Mouse (Mus musculus): ENCODE data around the gene Vasn. TPM values are rescaled to one million over a fixed set of nuclear protein-coding genes. Genes with fewer than 3 reads are reported as not detected.

Gene Vasn
- polyA plus RNA-seq, 1 experiment from 2014 or later, result 16.9 TPM

- H3K9me3 ChIP-seq, result no peaks in the 10 kb centered on the region
- no peak for DNase-seq (ENCODE audit: low spot score)
- 0 out of 2 replicates have a peak, but pooled peaks cover 5% of the 10 kb centered on the region for H3K4me1 ChIP-seq
- no peak overlapping the region for H3K27ac ChIP-seq
- peaks cover 94% of the 10 kb centered on the region for H3K36me3 ChIP-seq
- H3K4me3 ChIP-seq, result no peak overlapping the region
- H3K27me3 ChIP-seq (ENCODE audit: insufficient read depth, poor library complexity, severe bottlenecking), result no peaks in the 10 kb centered on the region
- WGBS, result 90% methylated on average over 9 of the region's 9 CpGs
These were observed 26.0 kb upstream of the Vasn start for GRCm38 (mm10) chr16:4613736-4614135.

- 0 out of 2 replicates have a peak, but pooled peaks cover 5% of the 10 kb centered on the region for H3K4me1 ChIP-seq
- no peaks in the 10 kb centered on the region for H3K9me3 ChIP-seq
- no peak for DNase-seq (ENCODE audit: low spot score)
- H3K36me3 ChIP-seq, result peaks cover 91% of the 10 kb centered on the region
- WGBS, result 92% methylated on average over 3 of the region's 3 CpGs
- no peaks in the 10 kb centered on the region for H3K27me3 ChIP-seq (ENCODE audit: insufficient read depth, poor library complexity, severe bottlenecking)
- H3K27ac ChIP-seq, result no peak overlapping the region
- no peak overlapping the region for H3K4me3 ChIP-seq
These were observed 25.1 kb upstream of the Vasn start for GRCm38 (mm10) chr16:4614639-4615038.

GRCm38 (mm10) chr16:4615297-4615696 lies 24.4 kb upstream of the Vasn start:
- 91% methylated on average over 1 of the region's 1 CpGs for WGBS
- DNase-seq (ENCODE audit: low spot score), result no peak
- no peak overlapping the region for H3K27ac ChIP-seq
- H3K4me3 ChIP-seq, result no peak overlapping the region
- H3K4me1 ChIP-seq, result 0 out of 2 replicates have a peak, but pooled peaks cover 5% of the 10 kb centered on the region
- peaks cover 88% of the 10 kb centered on the region for H3K36me3 ChIP-seq
- H3K27me3 ChIP-seq (ENCODE audit: insufficient read depth, poor library complexity, severe bottlenecking), result no peaks in the 10 kb centered on the region
- no peaks in the 10 kb centered on the region for H3K9me3 ChIP-seq

GRCm38 (mm10) chr16:4616829-4617228 lies 22.9 kb upstream of the Vasn start:
- Histone ChIP-seq H3K36me3 (peaks cover 74% of the 10 kb centered on the region), H3K27ac (no peak overlapping the region), H3K4me1 (peaks cover 9% of the 10 kb centered on the region; the same call in 1 of the 2 replicates), H3K9me3 (no peaks in the 10 kb centered on the region), H3K4me3 (no peak overlapping the region), H3K27me3 (ENCODE audit: insufficient read depth, poor library complexity, severe bottlenecking) (no peaks in the 10 kb centered on the region)
- 82% methylated on average over 4 of the region's 4 CpGs for WGBS
- DNase-seq (ENCODE audit: low spot score), result no peak

GRCm38 (mm10) chr16:4624074-4624473 lies 15.7 kb upstream of the Vasn start:
- Histone ChIP-seq H3K9me3 (no peaks in the 10 kb centered on the region), H3K4me1 (peaks cover 29% of the 10 kb centered on the region), H3K27ac (peak overlapping the region; percentile 93), H3K27me3 (ENCODE audit: insufficient read depth, poor library complexity, severe bottlenecking) (no peaks in the 10 kb centered on the region), H3K4me3 (peak overlapping the region; percentile 87), H3K36me3 (peaks cover 13% of the 10 kb centered on the region)
- DNase-seq (ENCODE audit: low spot score), result no peak
- 21% methylated on average over 9 of the region's 9 CpGs for WGBS

GRCm38 (mm10) chr16:4624481-4625110 lies 15.1 kb upstream of the Vasn start, which contains the start of gene Pam16:
Pam16 (minus strand) TSS chr16:4624988.
- Histone ChIP-seq H3K27ac (peak within 1 kb of the TSS; percentile 93), H3K4me1 (peaks cover 29% of the 10 kb centered on the region), H3K9me3 (no peaks in the 10 kb centered on the region), H3K27me3 (ENCODE audit: insufficient read depth, poor library complexity, severe bottlenecking) (no peaks in the 10 kb centered on the region), H3K36me3 (peaks cover 10% of the 10 kb centered on the region), H3K4me3 (peak within 1 kb of the TSS; percentile 87)
- peak; percentile 97 for DNase-seq (ENCODE audit: low spot score)
- WGBS, result under 1% methylated on average over 56 of the region's 56 CpGs

- Histone ChIP-seq H3K36me3 (peaks cover 17% of the 10 kb centered on the region), H3K27ac (peak overlapping the region; percentile 39; the same call in 1 of the 2 replicates), H3K9me3 (no peaks in the 10 kb centered on the region), H3K27me3 (ENCODE audit: insufficient read depth, poor library complexity, severe bottlenecking) (no peaks in the 10 kb centered on the region), H3K4me3 (no peak overlapping the region), H3K4me1 (peaks cover 27% of the 10 kb centered on the region)
- WGBS, result 68% methylated on average over 6 of the region's 6 CpGs
- no peak for DNase-seq (ENCODE audit: low spot score)
These were observed 12.6 kb upstream of the Vasn start for GRCm38 (mm10) chr16:4627105-4627504.

- peaks cover 32% of the 10 kb centered on the region for H3K36me3 ChIP-seq
- H3K27me3 ChIP-seq (ENCODE audit: insufficient read depth, poor library complexity, severe bottlenecking), result no peaks in the 10 kb centered on the region
- no peak for DNase-seq (ENCODE audit: low spot score)
- 93% methylated on average over 9 of the region's 9 CpGs for WGBS
- no peak overlapping the region for H3K4me3 ChIP-seq
- H3K4me1 ChIP-seq, result peaks cover 16% of the 10 kb centered on the region
- no peak overlapping the region for H3K27ac ChIP-seq
- no peaks in the 10 kb centered on the region for H3K9me3 ChIP-seq
These were observed 10.8 kb upstream of the Vasn start for GRCm38 (mm10) chr16:4628898-4629419.

- no peak overlapping the region; the same call in 1 of the 2 replicates for H3K27ac ChIP-seq
- peak; percentile 90 for DNase-seq (ENCODE audit: low spot score)
- no peak overlapping the region for H3K4me3 ChIP-seq
- H3K27me3 ChIP-seq (ENCODE audit: insufficient read depth, poor library complexity, severe bottlenecking), result no peaks in the 10 kb centered on the region
- peaks cover 21% of the 10 kb centered on the region for H3K4me1 ChIP-seq
- WGBS, result 17% methylated on average over 6 of the region's 6 CpGs
- peaks cover 41% of the 10 kb centered on the region for H3K36me3 ChIP-seq
- H3K9me3 ChIP-seq, result no peaks in the 10 kb centered on the region
These were observed 9.8 kb upstream of the Vasn start for GRCm38 (mm10) chr16:4629950-4630349.

- Histone ChIP-seq H3K4me1 (peaks cover 31% of the 10 kb centered on the region), H3K9me3 (no peaks in the 10 kb centered on the region), H3K27me3 (ENCODE audit: insufficient read depth, poor library complexity, severe bottlenecking) (no peaks in the 10 kb centered on the region), H3K4me3 (no peak overlapping the region), H3K36me3 (peaks cover 38% of the 10 kb centered on the region), H3K27ac (0 out of 2 replicates have a peak overlapping the region, but pooled peaks have one; percentile 9)
- DNase-seq (ENCODE audit: low spot score), result no peak
- 44% methylated on average over 7 of the region's 7 CpGs for WGBS
These were observed 7.7 kb upstream of the Vasn start for GRCm38 (mm10) chr16:4632050-4632449.

- H3K4me1 ChIP-seq, result peaks cover 27% of the 10 kb centered on the region
- no peaks in the 10 kb centered on the region for H3K27me3 ChIP-seq (ENCODE audit: insufficient read depth, poor library complexity, severe bottlenecking)
- WGBS, result 90% methylated on average over 3 of the region's 3 CpGs
- H3K4me3 ChIP-seq, result no peak overlapping the region
- no peaks in the 10 kb centered on the region for H3K9me3 ChIP-seq
- no peak overlapping the region for H3K27ac ChIP-seq
- DNase-seq (ENCODE audit: low spot score), result no peak
- H3K36me3 ChIP-seq, result peaks cover 33% of the 10 kb centered on the region
These were observed 6.1 kb upstream of the Vasn start for GRCm38 (mm10) chr16:4633661-4634060.

GRCm38 (mm10) chr16:4634681-4635080 lies 5.1 kb upstream of the Vasn start:
- Histone ChIP-seq H3K27ac (peak overlapping the region; percentile 66), H3K4me3 (no peak overlapping the region), H3K4me1 (peaks cover 36% of the 10 kb centered on the region), H3K27me3 (ENCODE audit: insufficient read depth, poor library complexity, severe bottlenecking) (no peaks in the 10 kb centered on the region), H3K36me3 (peaks cover 33% of the 10 kb centered on the region), H3K9me3 (no peaks in the 10 kb centered on the region)
- DNase-seq (ENCODE audit: low spot score), result no peak
- WGBS, result 66% methylated on average over 9 of the region's 9 CpGs

GRCm38 (mm10) chr16:4635760-4636159 lies 4.0 kb upstream of the Vasn start:
- no peak for DNase-seq (ENCODE audit: low spot score)
- Histone ChIP-seq H3K27me3 (ENCODE audit: insufficient read depth, poor library complexity, severe bottlenecking) (no peaks in the 10 kb centered on the region), H3K36me3 (peaks cover 33% of the 10 kb centered on the region), H3K4me1 (peaks cover 40% of the 10 kb centered on the region), H3K9me3 (no peaks in the 10 kb centered on the region), H3K27ac (peak overlapping the region; percentile 59; the same call in 1 of the 2 replicates), H3K4me3 (no peak overlapping the region)
- WGBS, result 67% methylated on average over 4 of the region's 4 CpGs

Measured in heart, embryonic 10.5 days (tissue).